Mouse (Mus musculus) T-helper 17 cell (primary cell): ENCODE measurements around the gene Ier5.

Experiments
- in situ Hi-C, 2 experiments: fragments of 300-600 bp; cut with MboI, MseI; formaldehyde crosslinking; loops; 1 replicate in 1 of 2; 2 replicates in 1 of 2; pipeline ENCODE4 v1.15.1; 2025; ENCODE audit warnings: high pct_unique_total_duplicates in 2 of 2

Ier5 gene

DNA sequence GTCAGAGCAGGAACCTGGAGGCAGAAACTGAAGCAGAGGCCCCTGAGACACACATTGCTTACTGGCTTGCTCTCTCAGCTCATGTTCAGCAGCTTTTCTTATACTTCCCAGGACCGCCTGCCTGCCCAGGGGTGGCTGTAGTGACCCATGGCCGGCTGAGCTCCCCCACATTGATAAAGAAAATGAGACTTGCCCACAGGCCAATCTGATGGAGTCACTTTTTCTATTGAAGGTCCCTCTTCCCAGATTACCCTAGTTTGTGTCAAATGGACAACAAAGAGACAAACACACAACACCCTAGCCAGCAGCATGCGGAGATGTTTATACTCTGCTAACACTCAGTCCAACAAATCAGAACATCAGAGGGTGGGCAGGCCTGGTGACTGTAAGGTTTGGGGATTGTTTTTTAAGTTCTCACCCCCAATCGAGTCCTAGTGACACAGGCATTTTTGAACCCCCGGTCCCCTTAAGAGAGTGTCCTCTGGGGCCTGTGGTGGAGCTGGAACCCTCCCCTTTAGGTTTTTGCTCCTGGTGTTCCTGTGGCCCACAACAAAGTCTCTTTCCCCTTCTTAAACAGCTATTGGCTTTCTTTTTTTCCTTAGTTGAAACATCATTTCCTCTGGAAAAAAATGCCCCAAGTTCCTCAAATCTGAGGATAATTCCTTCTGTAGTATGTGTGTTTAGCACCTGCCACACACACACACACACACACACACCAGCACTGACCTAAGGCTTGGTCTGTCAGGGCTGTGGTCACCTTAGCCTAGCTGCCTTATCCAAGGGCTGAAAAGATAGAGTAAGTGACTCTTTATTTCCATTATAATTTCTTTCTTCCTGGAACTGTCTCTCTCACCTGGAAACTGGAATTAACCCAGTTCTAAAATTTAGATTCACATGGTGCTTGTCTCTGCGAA, 41.1 kb downstream of the Ier5 start:
- in situ Hi-C loops: loop anchor here in 1 of 2 experiments (10.0 kb wide), 1 partner anchor 86 kb away; the partner anchor contains the start of gene Mr1

DNA sequence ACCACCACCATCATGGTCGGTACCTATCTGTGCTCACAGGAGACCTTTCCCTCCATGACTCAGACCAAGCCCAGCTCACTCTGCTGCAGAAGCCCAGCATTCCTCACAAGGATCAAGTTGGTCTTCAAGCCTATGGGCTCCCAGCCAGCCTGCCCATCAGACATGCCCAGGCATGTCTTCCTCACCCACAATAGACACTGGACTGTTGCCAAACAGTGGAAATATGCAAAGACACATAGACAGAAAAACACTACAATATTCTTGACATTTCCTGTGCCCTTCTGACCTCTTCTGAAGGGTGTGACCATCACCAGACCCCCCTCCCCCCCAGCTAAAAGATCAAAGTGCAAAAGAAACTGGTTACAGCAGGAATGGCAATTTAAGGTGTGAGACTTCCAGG, 43.3 kb downstream of the Ier5 start:
- in situ Hi-C loops: loop anchor here in 1 of 2 experiments (10.0 kb wide), 1 partner anchor 89 kb away; the partner anchor contains the start of gene Mr1

DNA sequence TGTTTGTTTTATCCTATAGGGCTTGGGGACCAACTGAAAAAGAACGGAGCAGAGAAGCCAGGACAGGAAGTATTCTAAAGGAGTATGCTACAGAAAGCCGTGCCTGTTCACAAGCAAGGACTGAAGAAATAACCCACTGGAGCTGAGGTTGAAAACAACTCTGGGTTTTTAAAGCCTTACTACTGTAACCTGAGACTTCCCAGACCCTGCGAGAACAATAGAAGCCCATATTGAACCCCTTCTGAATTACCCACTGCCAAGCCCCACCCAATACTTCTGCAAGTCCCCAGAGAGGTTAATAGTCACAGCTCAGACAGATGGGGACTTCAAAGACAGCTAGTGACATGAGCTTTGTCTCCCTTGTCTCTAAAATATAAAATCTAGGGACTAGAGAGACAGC, 44.4 kb downstream of the Ier5 start:
- in situ Hi-C loops: loop anchor here in 1 of 2 experiments (10.0 kb wide), 1 partner anchor 90 kb away; the partner anchor contains the start of gene Mr1

DNA sequence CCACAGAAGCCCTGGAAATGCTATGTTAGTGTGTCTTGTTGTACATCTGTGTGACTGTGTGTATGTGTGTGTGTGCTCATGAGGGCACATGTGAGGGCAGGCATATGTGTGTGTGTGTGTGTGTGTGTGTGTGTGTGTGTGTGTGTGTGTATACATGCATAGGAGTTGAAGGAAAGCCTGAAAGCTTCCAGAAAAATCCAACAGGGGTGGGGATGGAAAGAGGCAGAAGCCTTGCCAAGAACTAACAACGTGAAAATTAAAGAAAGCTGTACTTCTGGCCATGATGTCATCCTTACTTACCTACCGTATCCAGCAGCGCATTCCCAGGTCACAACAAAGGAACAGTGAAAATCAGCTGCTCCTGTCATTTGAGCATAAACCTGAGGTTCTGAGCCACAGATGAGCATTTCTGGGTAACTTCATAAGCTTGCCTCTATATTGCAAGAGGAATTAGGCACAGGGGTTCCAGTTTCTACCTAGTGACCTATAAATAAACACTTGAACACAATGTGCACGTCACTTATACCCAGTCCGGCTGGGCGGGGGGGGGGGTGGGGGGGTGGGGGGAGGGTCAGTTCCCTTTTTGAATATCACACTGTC, 45.0 kb downstream of the Ier5 start:
- in situ Hi-C loops: loop anchor here (5.0 to 10.0 kb wide), 4 partner anchors 33 to 103 kb away; partner anchors contain the start of genes Ier5 (in 1 of the 2), Mr1 (in 1 of the 2) and Stx6 (in 1 of the 2)

DNA sequence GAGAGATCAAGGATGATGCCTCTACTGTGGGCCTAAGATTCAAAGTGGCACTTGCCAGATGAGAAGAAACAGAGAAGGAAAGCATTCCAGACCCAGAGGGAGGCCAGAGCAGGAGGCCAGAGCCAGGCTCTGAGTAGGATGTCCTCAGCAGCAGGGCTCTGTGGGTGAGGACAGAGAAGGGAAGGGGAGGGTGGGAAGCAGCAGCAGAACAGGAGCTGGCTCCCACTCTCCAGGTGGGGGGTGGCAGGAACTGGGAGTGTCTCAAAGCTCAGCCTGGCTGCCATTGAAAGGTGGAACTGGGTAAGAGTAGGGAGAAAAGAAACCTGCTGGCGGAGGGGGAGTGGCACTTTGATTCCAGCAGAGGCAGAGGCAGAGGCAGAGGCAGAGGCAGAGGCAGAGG, 46.1 kb downstream of the Ier5 start:
- in situ Hi-C loops: loop anchor here (5.0 to 10.0 kb wide), 4 partner anchors 34 to 104 kb away; partner anchors contain the start of genes Ier5 (in 1 of the 2), Mr1 (in 1 of the 2) and Stx6 (in 1 of the 2)

DNA sequence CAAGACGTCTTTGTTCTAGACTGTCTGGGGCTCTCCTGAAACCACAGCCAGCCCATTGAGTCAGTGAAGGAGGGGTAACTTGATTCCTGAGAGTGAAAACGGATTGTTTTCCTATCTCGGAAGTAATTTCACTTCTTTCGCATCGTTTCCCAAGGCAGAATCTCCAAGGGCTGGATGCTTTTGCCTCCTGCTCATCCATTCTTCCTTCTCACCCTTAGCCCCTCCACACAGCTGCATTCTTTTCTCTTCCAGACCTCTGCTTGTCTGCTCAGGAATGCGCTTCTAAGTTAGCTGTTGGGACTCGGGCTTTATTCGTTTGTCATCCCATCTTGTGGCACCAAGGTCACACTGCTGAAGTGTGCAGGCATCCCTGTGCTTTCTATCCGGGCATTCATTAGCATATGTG, 46.7 kb downstream of the Ier5 start:
- in situ Hi-C loops: loop anchor here (5.0 to 10.0 kb wide), 4 partner anchors 35 to 105 kb away; partner anchors contain the start of genes Ier5 (in 1 of the 2), Mr1 (in 1 of the 2) and Stx6 (in 1 of the 2)

DNA sequence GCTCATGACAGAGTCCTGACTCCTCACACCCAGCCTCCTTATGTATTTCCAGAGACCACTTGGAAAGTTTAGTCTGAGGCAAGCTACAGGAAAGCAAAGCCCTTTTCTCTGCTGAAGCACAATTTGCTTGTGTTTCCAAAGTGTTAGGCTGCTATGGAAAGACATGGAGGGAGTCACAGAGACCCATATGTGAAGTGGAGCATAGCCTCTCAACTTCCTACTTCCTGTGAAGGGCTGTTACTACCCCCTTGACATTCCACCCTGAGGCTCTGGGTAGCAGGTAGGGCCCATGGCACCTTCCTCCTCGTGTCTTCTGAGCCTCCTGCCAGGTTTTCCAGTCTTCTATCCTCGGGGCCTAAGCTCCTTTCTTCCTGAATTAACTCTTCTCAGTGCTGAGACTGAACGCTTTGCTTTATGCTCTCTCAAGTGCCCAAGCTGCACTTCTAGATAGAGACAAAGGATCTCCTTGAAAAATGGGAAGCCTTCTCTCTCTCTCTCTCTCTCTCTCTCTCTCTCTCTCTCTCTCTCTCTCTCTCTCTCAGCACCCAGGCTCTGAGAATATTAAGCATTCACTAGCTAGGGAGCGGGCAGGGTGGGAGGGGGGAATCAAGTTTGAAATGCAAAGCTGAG, 47.2 kb downstream of the Ier5 start:
- in situ Hi-C loops: loop anchor here (5.0 to 10.0 kb wide), 4 partner anchors 35 to 105 kb away; partner anchors contain the start of genes Ier5 (in 1 of the 2), Mr1 (in 1 of the 2) and Stx6 (in 1 of the 2)

DNA sequence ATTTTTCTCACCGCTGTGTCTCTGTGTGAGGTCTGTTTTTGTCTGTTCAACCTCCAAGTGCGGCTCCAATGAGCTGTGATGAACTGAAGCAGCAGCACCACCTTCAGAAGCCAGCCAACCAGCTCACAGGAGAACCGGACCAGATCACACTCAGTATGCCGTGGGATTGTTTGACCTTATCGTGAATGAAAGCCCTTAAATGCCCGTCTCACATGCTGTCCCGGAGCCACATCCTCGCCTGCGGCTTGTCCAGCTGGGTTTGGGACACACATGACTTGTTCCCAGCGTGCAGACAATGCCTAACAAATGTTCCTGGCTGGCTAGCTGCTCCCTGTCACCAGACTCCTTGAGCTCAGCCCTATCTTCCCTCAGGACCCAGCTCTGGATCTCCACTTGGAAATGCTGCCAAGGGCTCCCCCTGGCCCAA, 47.7 kb downstream of the Ier5 start:
- in situ Hi-C loops: loop anchor here (5.0 to 10.0 kb wide), 4 partner anchors 36 to 106 kb away; partner anchors contain the start of genes Ier5 (in 1 of the 2), Mr1 (in 1 of the 2) and Stx6 (in 1 of the 2)

DNA sequence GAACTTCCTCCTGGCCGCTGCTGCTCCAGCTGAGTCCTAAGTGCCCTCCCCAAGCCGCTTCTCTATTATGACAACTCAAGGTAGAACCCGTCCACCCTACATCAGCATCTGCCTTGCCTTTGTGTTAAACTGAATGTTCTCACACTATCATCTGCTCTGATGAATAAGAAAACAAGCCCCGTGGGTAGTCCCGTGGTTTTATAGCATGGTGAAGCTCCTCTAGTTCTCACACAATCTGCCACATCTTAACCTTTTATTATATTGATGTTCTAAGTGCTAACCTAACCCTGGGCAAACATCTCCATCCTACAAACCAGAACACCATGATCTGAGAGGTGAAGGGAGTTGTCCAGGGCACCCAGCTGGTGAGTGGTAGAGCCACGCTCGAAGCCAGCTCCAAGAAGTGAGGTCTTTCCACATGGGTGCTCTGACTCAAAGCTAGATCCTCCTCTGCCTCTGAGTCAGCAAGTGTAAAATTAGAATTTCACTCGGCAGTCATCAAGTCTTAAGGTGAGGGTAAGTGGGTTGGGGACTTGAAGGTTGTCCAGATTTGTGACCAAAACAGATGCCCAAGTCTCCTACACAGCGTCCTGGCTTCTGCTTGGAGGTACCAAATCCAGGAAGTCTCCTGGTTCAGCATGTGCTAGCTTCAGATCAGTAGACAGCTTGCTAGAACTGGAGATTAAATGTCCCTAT, 48.4 kb downstream of the Ier5 start:
- in situ Hi-C loops: loop anchor here (5.0 to 10.0 kb wide), 4 partner anchors 36 to 106 kb away; partner anchors contain the start of genes Ier5 (in 1 of the 2), Mr1 (in 1 of the 2) and Stx6 (in 1 of the 2)

DNA sequence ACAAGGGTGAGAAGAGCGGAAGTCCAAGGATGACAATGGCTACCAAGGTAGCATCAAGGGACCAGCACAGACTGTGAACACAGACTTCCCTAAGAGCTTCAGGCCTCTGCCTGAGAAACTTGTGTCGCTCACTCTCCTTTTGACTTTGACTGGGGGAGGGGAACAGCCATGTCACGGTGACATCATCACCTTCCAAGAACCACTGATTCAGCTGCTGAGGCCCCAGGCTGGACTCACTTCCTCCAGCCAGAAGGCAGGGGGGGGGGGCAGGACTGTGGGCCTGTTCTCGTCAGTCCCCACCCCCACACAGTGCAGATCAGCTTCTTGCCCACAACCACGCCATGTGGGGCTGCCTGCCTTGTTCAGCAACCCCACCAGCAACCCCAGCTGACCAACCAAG, 49.3 kb downstream of the Ier5 start:
- in situ Hi-C loops: loop anchor here (5.0 to 10.0 kb wide), 4 partner anchors 37 to 107 kb away; partner anchors contain the start of genes Ier5 (in 1 of the 2), Mr1 (in 1 of the 2) and Stx6 (in 1 of the 2)

DNA sequence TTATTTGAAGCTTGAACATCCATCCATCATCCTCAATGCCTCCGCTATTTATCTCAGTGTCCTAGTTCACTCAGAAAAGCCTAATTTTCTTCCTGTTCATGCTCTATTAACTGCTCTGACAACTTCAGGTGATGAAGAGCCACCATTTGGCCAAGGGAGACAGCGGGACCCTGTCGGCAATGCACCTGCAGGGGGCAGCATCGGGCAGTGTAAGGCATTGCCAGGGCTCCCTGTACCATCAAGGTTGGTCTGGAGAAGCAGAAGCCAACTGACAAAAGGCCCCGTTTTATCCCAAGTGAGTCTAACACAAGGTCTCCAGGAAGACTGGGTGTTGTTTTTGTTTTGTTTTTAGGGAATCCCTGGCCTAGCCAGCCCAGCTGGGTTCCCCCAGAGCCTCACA, 50.5 kb downstream of the Ier5 start:
- in situ Hi-C loops: no loop called here
